Mouse (Mus musculus) lung, postnatal 25 days (tissue): Measurements from ENCODE around the gene Rapgef1.
A peak's percentile ranks its signal among the peaks of the same experiment; 100 is the strongest.
"Not testable (repeated sequence)": the region's sequence is repeated elsewhere in the genome, so short reads cannot be mapped to it uniquely, and the experiment has no call there.

ENCODE experiments used
- DNase-seq: peaks from one replicate; pipeline ENCODE4 v3.0.0; 2022; ENCODE audit warnings: low spot score

Gene Rapgef1

GRCm38 (mm10) chr2:29703104-29704081 lies 83.9 kb downstream of the Rapgef1 start:
- DNase-seq, result peak; percentile 31

- DNase-seq, result no peak
Observed at GRCm38 (mm10) chr2:29705493-29705892, 86.0 kb downstream of the Rapgef1 start.

GRCm38 (mm10) chr2:29706726-29707620 lies 87.5 kb downstream of the Rapgef1 start:
- DNase-seq, result no peak

GRCm38 (mm10) chr2:29707731-29708130 lies 88.2 kb downstream of the Rapgef1 start:
- no peak for DNase-seq

GRCm38 (mm10) chr2:29708209-29708608 lies 88.7 kb downstream of the Rapgef1 start:
- DNase-seq, result not testable (repeated sequence)

GRCm38 (mm10) chr2:29711038-29711437 lies 91.5 kb downstream of the Rapgef1 start:
- no peak for DNase-seq

- no peak for DNase-seq
Observed at GRCm38 (mm10) chr2:29711877-29712276, 92.4 kb downstream of the Rapgef1 start.

GRCm38 (mm10) chr2:29713501-29713900 lies 94.0 kb downstream of the Rapgef1 start:
- DNase-seq, result no peak

GRCm38 (mm10) chr2:29714127-29714526 lies 94.6 kb downstream of the Rapgef1 start:
- no peak for DNase-seq

- DNase-seq, result no peak
Observed at GRCm38 (mm10) chr2:29716143-29716542, 96.6 kb downstream of the Rapgef1 start.

GRCm38 (mm10) chr2:29716691-29717090 lies 97.2 kb downstream of the Rapgef1 start:
- DNase-seq, result peak; percentile 85

- DNase-seq, result no peak
Observed at GRCm38 (mm10) chr2:29718581-29718980, 99.1 kb downstream of the Rapgef1 start.

- DNase-seq, result peak; percentile 42
Observed at GRCm38 (mm10) chr2:29723132-29723531, 103.6 kb downstream of the Rapgef1 start.

- no peak for DNase-seq
Observed at GRCm38 (mm10) chr2:29724664-29725365, 105.3 kb downstream of the Rapgef1 start.

GRCm38 (mm10) chr2:29729500-29729899 lies 110.0 kb downstream of the Rapgef1 start:
- no peak for DNase-seq

- DNase-seq, result peak; percentile 60
Observed at GRCm38 (mm10) chr2:29731545-29731944, 112.0 kb downstream of the Rapgef1 start.

GRCm38 (mm10) chr2:29732559-29732958 lies 113.0 kb downstream of the Rapgef1 start:
- DNase-seq, result no peak

- no peak for DNase-seq
Observed at GRCm38 (mm10) chr2:29733348-29733747, 113.8 kb downstream of the Rapgef1 start.

- peak; percentile 28 for DNase-seq
Observed at GRCm38 (mm10) chr2:29735708-29736107, 116.2 kb downstream of the Rapgef1 start.

GRCm38 (mm10) chr2:29737209-29737925 lies 117.8 kb downstream of the Rapgef1 start:
- DNase-seq, result no peak

- no peak for DNase-seq
Observed at GRCm38 (mm10) chr2:29738799-29739198, 119.3 kb downstream of the Rapgef1 start.
